ENCODE assay signal across 24 mouse cellular contexts in the genomic region with DNA sequence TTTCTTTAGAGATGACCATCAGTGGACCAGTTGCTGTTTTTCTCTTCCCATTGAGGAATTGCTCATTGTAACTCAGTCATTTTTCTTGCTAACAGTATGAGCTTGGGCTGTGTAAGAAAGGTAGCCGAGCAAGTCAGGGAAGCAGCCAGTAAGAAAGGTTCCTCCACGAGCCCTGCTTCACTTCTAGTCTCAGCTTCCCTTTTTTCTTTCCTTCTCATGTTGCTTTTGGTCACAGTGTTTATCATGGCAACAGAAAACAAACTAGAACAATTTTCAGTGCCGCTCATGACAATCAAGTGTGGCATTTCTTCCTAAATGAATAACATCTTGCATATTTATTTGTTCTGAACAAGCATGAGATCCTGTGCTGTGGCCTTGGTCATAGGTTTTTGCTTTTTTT. TPM values are rescaled to one million over a fixed set of nuclear protein-coding genes. Genes with fewer than 3 reads are reported as not detected.
A peak's percentile ranks its signal among the peaks of the same experiment; 100 is the strongest.
DNase-seq lines count a peak whose midpoint lies in the region; ATAC-seq and TF ChIP-seq lines count a peak whose summit lies in the region.
"Had no signal": no experiment of that assay in that cellular context is flagged by ENCODE, and none has a peak within 500 bp of the region (broad histone marks: within the 10 kb centered on the region; RNA-seq: fewer than 3 reads in every experiment).

No protein-coding gene starts in this region.

- no peak for TF ChIP-seq POLR2A in MEL (IDR thresholded peaks at IDR 0.05; ENCODE audit: control insufficient read depth in 1 of 2, insufficient read depth in 1 of 2, low read depth in 1 of 2, low read length in 2 of 2, poor library complexity in 1 of 2)
- TF ChIP-seq POLR2A in cerebellum, adult 2 months (IDR thresholded peaks at IDR 0.05; ENCODE audit: borderline replicate concordance, insufficient read depth, low read length), result no peak

- H3K36me3 ChIP-seq in MEL (ENCODE audit: control insufficient read depth in 1 of 2, insufficient read depth in 2 of 2, low read length in 2 of 2), result peaks cover 7 to 26% of the 10 kb centered on the region in 2 experiments; a peak in 3 of 4 replicates
- H3K36me3 ChIP-seq: embryonic facial prominence, embryonic 13.5 days; heart, embryonic 12.5 days; hindbrain, embryonic 12.5 days had no signal

- H3K27ac ChIP-seq in MEL (ENCODE audit: control insufficient read depth, low read depth, low read length), result no peak overlapping the region
- no peak overlapping the region for H3K27ac ChIP-seq in cerebellum, adult 2 months (ENCODE audit: insufficient read depth, low read length)
- H3K27ac ChIP-seq: embryonic facial prominence, embryonic 13.5 days; forebrain, embryonic 13.5 days; hindbrain, embryonic 12.5 days had no signal

- ATAC-seq in granulocyte monocyte progenitor cell, adult 5-6 weeks (replicated peaks; ENCODE audit: poor library complexity, severe bottlenecking), result peak; percentile 84
- 0 out of 2 replicates have a peak, but pooled peaks have one; percentile 43 for ATAC-seq in monocyte, adult 5-6 weeks (replicated peaks; ENCODE audit: insufficient number of reproducible peaks, low FRiP score, low TSS enrichment, poor library complexity, severe bottlenecking)
- no peak for ATAC-seq in frontal cortex, adult (ENCODE audit: low TSS enrichment)
- ATAC-seq: activated CD4-positive, CD25-positive, alpha-beta regulatory T cell, adult 4 months; CD4-positive, CD25-positive, alpha-beta regulatory T cell, adult 4 months; forebrain, embryonic 13.5 days; hindbrain, embryonic 16.5 days; inflammation-experienced regulatory T-cells, adult 6 months; intestine, postnatal 0 days; Patski had no signal

- peaks cover 39% of the 10 kb centered on the region for H3K79me2 ChIP-seq in MEL (ENCODE audit: control insufficient read depth, insufficient read depth, low read length, poor library complexity)

- peak; percentile 10 to 57; a peak in 2 of 4 replicates for TF ChIP-seq EP300 in MEL (IDR thresholded peaks at IDR 0.05; ENCODE audit: low read depth in 1 of 2, low read length in 2 of 2)

- H3K9me3 ChIP-seq in MEL (replicated peaks; ENCODE audit: insufficient read depth, low read length), result no peaks in the 10 kb centered on the region
- H3K9me3 ChIP-seq: embryonic facial prominence, embryonic 13.5 days; forebrain, embryonic 13.5 days; G1E; heart, embryonic 12.5 days; hindbrain, embryonic 12.5 days had no signal

- 72% methylated on average over 3 of the region's 3 CpGs for WGBS in cerebellum, adult 2 months

- peaks cover 0 to 21% of the 10 kb centered on the region in 2 experiments; a peak in 2 of 4 replicates for H3K4me1 ChIP-seq in MEL (ENCODE audit: control insufficient read depth in 1 of 2, insufficient read depth in 2 of 2, low read length in 2 of 2)
- peaks cover 6% of the 10 kb centered on the region for H3K4me1 ChIP-seq in cerebellum, adult 2 months (ENCODE audit: control insufficient read depth, insufficient read depth, low read length)
- H3K4me1 ChIP-seq: embryonic facial prominence, embryonic 13.5 days; forebrain, embryonic 13.5 days; heart, embryonic 12.5 days; hindbrain, embryonic 12.5 days had no signal

- peak overlapping the region in 1 of 2 experiments; percentile 52; a peak in 2 of 4 replicates for H3K4me3 ChIP-seq in MEL (ENCODE audit: control insufficient read depth in 1 of 2, insufficient read depth in 1 of 2, low read depth in 2 of 2, low read length in 2 of 2)
- H3K4me3 ChIP-seq in cerebellum, adult 2 months (replicated peaks; ENCODE audit: insufficient read depth, low read depth, low read length), result no peak overlapping the region
- H3K4me3 ChIP-seq: embryonic facial prominence, embryonic 13.5 days; forebrain, embryonic 13.5 days; heart, embryonic 12.5 days; hindbrain, embryonic 12.5 days had no signal

- TF ChIP-seq RAD21 in MEL (IDR thresholded peaks at IDR 0.05; ENCODE audit: low read depth, low read length), result no peak

- peak overlapping the region; percentile 48 for H3K9ac ChIP-seq in MEL (ENCODE audit: control insufficient read depth, low read depth, low read length, poor library complexity, severe bottlenecking)
- H3K9ac ChIP-seq: embryonic facial prominence, embryonic 13.5 days; forebrain, embryonic 13.5 days; heart, embryonic 12.5 days; hindbrain, embryonic 12.5 days had no signal

- no peak for TF ChIP-seq CTCF in MEL (IDR thresholded peaks at IDR 0.05 in 2 of 3, conservative IDR thresholded peaks at IDR 0.05 in 1 of 3; ENCODE audit: control insufficient read depth in 1 of 3, insufficient read depth in 1 of 3, low read depth in 2 of 3, low read length in 3 of 3, poor library complexity in 1 of 3, severe bottlenecking in 1 of 3)
- no peak for TF ChIP-seq CTCF in cerebellum, adult 2 months (IDR thresholded peaks at IDR 0.05; ENCODE audit: borderline replicate concordance, insufficient read depth, low read depth, low read length)

- H3K27me3 ChIP-seq in MEL (ENCODE audit: control insufficient read depth in 1 of 2, insufficient read depth in 2 of 2, low read length in 2 of 2), result no peaks in the 10 kb centered on the region
- no peaks in the 10 kb centered on the region for H3K27me3 ChIP-seq in cerebellum, adult 2 months (ENCODE audit: control insufficient read depth, insufficient read depth, low read length)
- H3K27me3 ChIP-seq: embryonic facial prominence, embryonic 13.5 days; forebrain, embryonic 13.5 days; heart, embryonic 12.5 days; hindbrain, embryonic 12.5 days; Patski had no signal

- DNase-seq in 416B (ENCODE audit: low read depth), result peak; percentile 48
- DNase-seq in MEL (ENCODE audit: low read depth, low spot score), result peak; percentile 88
- no peak for DNase-seq in frontal cortex, postnatal 10 days (ENCODE audit: low spot score in 2 of 2)
- no peak for DNase-seq in frontal cortex, postnatal 14 days (ENCODE audit: low spot score in 2 of 2)
- no peak for DNase-seq in cerebellum, adult 2 months
- DNase-seq: adrenal gland, postnatal 25 days; cerebellum, adult 8-10 months; cerebellum, postnatal 14 days; gastrocnemius, postnatal 14 days; heart, postnatal 36 days had no signal

TF ChIP-seq in MEL, 35 proteins besides CTCF, POLR2A, EP300 and RAD21 (continues in another document):
- TF ChIP-seq TAL1 (IDR thresholded peaks at IDR 0.05; ENCODE audit: low read length) (no peak), GATA1 (IDR thresholded peaks at IDR 0.05; ENCODE audit: low read depth, low read length) (no peak), TCF12 (IDR thresholded peaks at IDR 0.05; ENCODE audit: low read depth, low read length) (no peak), USF2 (IDR thresholded peaks at IDR 0.05; ENCODE audit: borderline replicate concordance in 1 of 2, insufficient read depth in 1 of 2, low read depth in 1 of 2, low read length in 2 of 2) (no peak), POLR2AphosphoS5 (IDR thresholded peaks at IDR 0.05; ENCODE audit: borderline replicate concordance, low read depth, low read length) (no peak), MEF2A (IDR thresholded peaks at IDR 0.05; ENCODE audit: extremely low read depth, insufficient replicate concordance, low read depth, low read length, poor library complexity, severe bottlenecking) (no peak), TBP (IDR thresholded peaks at IDR 0.05; ENCODE audit: low read depth, low read length) (peak; percentile 93), NRF1 (IDR thresholded peaks at IDR 0.05; ENCODE audit: insufficient read depth, low read depth, low read length, poor library complexity, severe bottlenecking) (no peak), CHD1 (IDR thresholded peaks at IDR 0.05; ENCODE audit: low read depth, low read length) (no peak; the same call in 1 of the 2 replicates), MYC (IDR thresholded peaks at IDR 0.05; ENCODE audit: low read depth, low read length) (0 out of 2 replicates have a peak, but pooled peaks have one; percentile 19), MAZ (IDR thresholded peaks at IDR 0.05; ENCODE audit: low read depth, low read length) (no peak), SMC3 (IDR thresholded peaks at IDR 0.05; ENCODE audit: low read depth, low read length) (no peak), MAFK (IDR thresholded peaks at IDR 0.05; ENCODE audit: borderline replicate concordance, low read depth, low read length) (no peak), USF1 (IDR thresholded peaks at IDR 0.05; ENCODE audit: low read depth, low read length) (no peak), ZNF384 (IDR thresholded peaks at IDR 0.05; ENCODE audit: low read depth, low read length) (no peak), MYB (IDR thresholded peaks at IDR 0.05; ENCODE audit: low read depth, low read length) (no peak), MAX (IDR thresholded peaks at IDR 0.05; ENCODE audit: low read length) (0 out of 2 replicates have a peak, but pooled peaks have one; percentile 48), GABPA (IDR thresholded peaks at IDR 0.05; ENCODE audit: low read depth, low read length) (no peak), JUND (IDR thresholded peaks at IDR 0.05; ENCODE audit: low read depth, low read length) (no peak), ETS1 (IDR thresholded peaks at IDR 0.05; ENCODE audit: low read depth, low read length) (no peak), NELFE (IDR thresholded peaks at IDR 0.05; ENCODE audit: low read depth, low read length) (no peak), RCOR1 (IDR thresholded peaks at IDR 0.05; ENCODE audit: low read depth, low read length) (no peak), ZMIZ1 (IDR thresholded peaks at IDR 0.05; ENCODE audit: low read depth, low read length) (no peak), ZC3H11A (IDR thresholded peaks at IDR 0.05; ENCODE audit: low read depth, low read length) (no peak), ZKSCAN1 (IDR thresholded peaks at IDR 0.05; ENCODE audit: low read depth, low read length) (no peak), CHD2 (IDR thresholded peaks at IDR 0.05; ENCODE audit: low read length) (no peak), ELF1 (IDR thresholded peaks at IDR 0.05; ENCODE audit: low read depth, low read length) (no peak), KAT2A (conservative IDR thresholded peaks at IDR 0.05; ENCODE audit: low read depth, low read length) (no peak), UBTF (IDR thresholded peaks at IDR 0.05; ENCODE audit: borderline replicate concordance, insufficient read depth, low read depth, low read length) (peak; percentile 86; the same call in 1 of the 2 replicates), HCFC1 (IDR thresholded peaks at IDR 0.05; ENCODE audit: low read depth, low read length) (no peak), MXI1 (IDR thresholded peaks at IDR 0.05; ENCODE audit: low read depth, low read length) (peak; percentile 58; the same call in 1 of the 2 replicates)

RNA-seq across cellular contexts. Expression of gene Fut8, which starts 32.8 kb away (rescaled TPM):
- total RNA-seq in MEL (2012; rRNA removed), result 61.3 and 82.5 TPM in 2 replicates
- 10 to 100 TPM; 73.7 to 90.0 TPM for polyA plus RNA-seq in MEL (2012; ENCODE audit: insufficient read depth in 1 of 2, insufficient read length in 2 of 2, low read depth in 1 of 2, low replicate concordance in 2 of 2, missing spikeins in 1 of 2)
- 114 and 142 TPM in 2 replicates for total RNA-seq in granulocyte monocyte progenitor cell, adult 5-6 weeks (2014; fragmentation: Nextera tagmentation)
- total RNA-seq in granulocyte monocyte progenitor cell, adult 5-6 weeks (2017), result 169 and 181 TPM in 2 replicates
- total RNA-seq in monocyte, adult 5-6 weeks (2017), result 41.2 to 45.0 TPM (median 43.4 TPM) in 3 replicates
- polyA plus RNA-seq in cerebellum, adult 2 months (2012; rRNA removed), result 47.2 and 47.4 TPM in 2 replicates

Comparison
In these comparisons a context has a peak if more than half of its experiments do, and no peak if none do; other contexts are left out.
1. DNase-seq: peak in 416B (single experiment) and MEL (single experiment); none in frontal cortex, postnatal 10 days (0 of 2), frontal cortex, postnatal 14 days (0 of 2) and cerebellum, adult 2 months (0 of 2).